Mouse (Mus musculus): Measurements from ENCODE around the gene Ung. TPM values are rescaled to one million over a fixed set of nuclear protein-coding genes. Genes with fewer than 3 reads are reported as not detected.

Ung gene
- polyA plus RNA-seq (2014; fragmentation: Nextera tagmentation; extraction: Ambion mirVana): 20.4 and 22.7 TPM in 2 replicates

DNA sequence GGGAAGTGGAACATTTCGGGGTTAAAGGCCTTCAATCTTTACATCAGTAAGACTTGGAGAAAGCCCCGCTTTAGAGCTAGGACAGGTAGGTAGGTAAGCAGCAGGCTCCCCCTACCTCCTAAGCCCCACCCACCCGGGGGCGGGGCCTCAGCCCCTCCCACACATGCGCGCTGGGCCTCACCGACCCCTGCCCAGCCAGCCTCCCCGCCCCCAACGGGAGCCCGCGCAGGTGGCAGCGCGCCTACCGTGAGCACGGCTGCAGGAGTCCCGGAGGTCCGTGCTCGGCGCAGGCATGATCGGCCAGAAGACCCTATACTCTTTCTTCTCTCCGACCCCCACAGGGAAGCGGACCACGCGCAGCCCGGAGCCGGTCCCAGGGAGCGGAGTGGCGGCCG lies at the start of gene Ung:
Gene Ung, plus strand, starts transcription at position 176 of the 395 bp plus-strand sequence.
- peak within 1 kb of the TSS; percentile 98 for H3K4me2 ChIP-seq (ENCODE audit: low read depth, low read length)
- H3K4me3 ChIP-seq (ENCODE audit: low read depth, low read length): peak within 1 kb of the TSS; percentile 79
- ATAC-seq (ENCODE audit: low read depth): peak; percentile 31
- peak; percentile 67 for DNase-seq (ENCODE audit: low spot score)
- H3K4me1 ChIP-seq (ENCODE audit: control insufficient read depth, insufficient read depth, low read length): peaks cover 13% of the 10 kb centered on the region
- peaks cover 12% of the 10 kb centered on the region; the same call in 1 of the 2 replicates for H3K36me3 ChIP-seq (ENCODE audit: control insufficient read depth, insufficient read depth, low read length)
- H3K9me3 ChIP-seq (ENCODE audit: control insufficient read depth, low read length): no peaks in the 10 kb centered on the region
- no peaks in the 10 kb centered on the region for H3K27me3 ChIP-seq (replicated peaks; ENCODE audit: control insufficient read depth, insufficient read depth, low read length)
- H3K27ac ChIP-seq (replicated peaks; ENCODE audit: low read depth, low read length): peak within 1 kb of the TSS; percentile 6
- peak within 1 kb of the TSS; percentile 65 for H3K9ac ChIP-seq (ENCODE audit: low read depth, low read length)
- WGBS: 0% methylated on average over 7 of the region's 29 CpGs

- no peaks in the 10 kb centered on the region for H3K36me3 ChIP-seq (ENCODE audit: control insufficient read depth, insufficient read depth, low read length)
- H3K27ac ChIP-seq (replicated peaks; ENCODE audit: low read depth, low read length): no peak overlapping the region
- ATAC-seq (ENCODE audit: low read depth) (no peak), DNase-seq (ENCODE audit: low spot score) (no peak)
- 81% methylated on average over 14 of the region's 14 CpGs for WGBS
- H3K4me3 ChIP-seq (ENCODE audit: low read depth, low read length): no peak overlapping the region
- H3K9ac ChIP-seq (ENCODE audit: low read depth, low read length): no peak overlapping the region
- H3K4me1 ChIP-seq (ENCODE audit: control insufficient read depth, insufficient read depth, low read length): no peaks in the 10 kb centered on the region
- no peaks in the 10 kb centered on the region for H3K27me3 ChIP-seq (replicated peaks; ENCODE audit: control insufficient read depth, insufficient read depth, low read length)
- no peak overlapping the region for H3K4me2 ChIP-seq (ENCODE audit: low read depth, low read length)
- no peaks in the 10 kb centered on the region for H3K9me3 ChIP-seq (ENCODE audit: control insufficient read depth, low read length)
Observed at GRCm38 (mm10) chr5:114085501-114085900, 44.7 kb upstream of the Ung start.

GRCm38 (mm10) chr5:114087875-114088480 lies 42.2 kb upstream of the Ung start:
- ATAC-seq (ENCODE audit: low read depth) (no peak), DNase-seq (ENCODE audit: low spot score) (no peak)
- no peaks in the 10 kb centered on the region for H3K27me3 ChIP-seq (replicated peaks; ENCODE audit: control insufficient read depth, insufficient read depth, low read length)
- no peak overlapping the region for H3K9ac ChIP-seq (ENCODE audit: low read depth, low read length)
- H3K36me3 ChIP-seq (ENCODE audit: control insufficient read depth, insufficient read depth, low read length): no peaks in the 10 kb centered on the region
- WGBS: 67% methylated on average over 12 of the region's 12 CpGs
- H3K4me1 ChIP-seq (ENCODE audit: control insufficient read depth, insufficient read depth, low read length): no peaks in the 10 kb centered on the region
- no peak overlapping the region for H3K4me3 ChIP-seq (ENCODE audit: low read depth, low read length)
- no peak overlapping the region for H3K4me2 ChIP-seq (ENCODE audit: low read depth, low read length)
- no peak overlapping the region for H3K27ac ChIP-seq (replicated peaks; ENCODE audit: low read depth, low read length)
- H3K9me3 ChIP-seq (ENCODE audit: control insufficient read depth, low read length): no peaks in the 10 kb centered on the region

DNA sequence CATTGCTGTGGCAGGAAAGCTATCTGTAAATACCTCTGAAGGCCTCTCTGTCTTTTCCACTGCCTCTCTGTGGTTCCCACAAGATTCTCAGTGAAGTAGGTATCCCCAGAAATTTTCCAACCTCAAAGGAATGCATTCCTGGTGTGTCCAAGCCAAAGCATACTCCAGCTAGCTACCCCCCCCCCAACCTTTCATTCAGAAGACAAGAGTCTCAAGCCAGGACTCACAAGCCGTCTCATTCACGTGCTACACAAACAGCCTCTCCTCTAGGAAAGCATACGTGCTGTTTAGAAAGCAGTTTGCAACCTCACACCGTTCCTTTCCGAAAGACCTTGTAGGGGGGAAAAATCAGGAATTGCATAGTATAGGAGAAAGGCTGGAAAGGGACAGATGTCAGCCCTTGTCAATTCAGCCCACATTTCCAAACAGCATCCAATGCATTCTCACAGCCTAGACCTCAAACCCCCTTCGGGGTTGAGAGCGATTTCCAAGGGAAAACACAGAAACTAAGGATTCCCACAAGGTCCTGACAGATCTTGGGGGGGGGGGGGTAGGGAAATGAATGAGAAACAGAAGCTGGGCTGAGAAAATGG lies 39.7 kb upstream of the Ung start:
- Histone ChIP-seq H3K4me3 (ENCODE audit: low read depth, low read length) (peak overlapping the region; percentile 24; the same call in 1 of the 2 replicates), H3K4me2 (ENCODE audit: low read depth, low read length) (peak overlapping the region; percentile 51), H3K4me1 (ENCODE audit: control insufficient read depth, insufficient read depth, low read length) (no peaks in the 10 kb centered on the region), H3K9ac (ENCODE audit: low read depth, low read length) (peak overlapping the region; percentile 19; the same call in 1 of the 2 replicates), H3K27ac (replicated peaks; ENCODE audit: low read depth, low read length) (no peak overlapping the region), H3K36me3 (ENCODE audit: control insufficient read depth, insufficient read depth, low read length) (no peaks in the 10 kb centered on the region), H3K9me3 (ENCODE audit: control insufficient read depth, low read length) (no peaks in the 10 kb centered on the region), H3K27me3 (replicated peaks; ENCODE audit: control insufficient read depth, insufficient read depth, low read length) (no peaks in the 10 kb centered on the region)
- DNase-seq (ENCODE audit: low spot score) (no peak), ATAC-seq (ENCODE audit: low read depth) (no peak)
- 17% methylated on average over 7 of the region's 7 CpGs for WGBS

- DNase-seq (ENCODE audit: low spot score): peak; percentile 88
- Histone ChIP-seq H3K27ac (replicated peaks; ENCODE audit: low read depth, low read length) (no peak within 1 kb of the TSS), H3K27me3 (replicated peaks; ENCODE audit: control insufficient read depth, insufficient read depth, low read length) (no peaks in the 10 kb centered on the region), H3K9ac (ENCODE audit: low read depth, low read length) (peak within 1 kb of the TSS; percentile 23; the same call in 1 of the 2 replicates), H3K36me3 (ENCODE audit: control insufficient read depth, insufficient read depth, low read length) (no peaks in the 10 kb centered on the region), H3K4me2 (ENCODE audit: low read depth, low read length) (peak within 1 kb of the TSS; percentile 51), H3K4me3 (ENCODE audit: low read depth, low read length) (peak within 1 kb of the TSS; percentile 24), H3K9me3 (ENCODE audit: control insufficient read depth, low read length) (no peaks in the 10 kb centered on the region), H3K4me1 (ENCODE audit: control insufficient read depth, insufficient read depth, low read length) (no peaks in the 10 kb centered on the region)
- 4% methylated on average over 22 of the region's 40 CpGs for WGBS
- peak; percentile 72 for ATAC-seq (ENCODE audit: low read depth)
Observed at GRCm38 (mm10) chr5:114091057-114091807, 39.0 kb upstream of the Ung start, which contains the start of gene Svop. Svop (minus strand) TSS chr5:114091570.

GRCm38 (mm10) chr5:114099709-114100389 lies 30.3 kb upstream of the Ung start:
- Histone ChIP-seq H3K4me1 (ENCODE audit: control insufficient read depth, insufficient read depth, low read length) (peaks cover 12% of the 10 kb centered on the region), H3K27ac (replicated peaks; ENCODE audit: low read depth, low read length) (peak overlapping the region; percentile 55; the same call in 1 of the 2 replicates), H3K27me3 (replicated peaks; ENCODE audit: control insufficient read depth, insufficient read depth, low read length) (no peaks in the 10 kb centered on the region), H3K4me2 (ENCODE audit: low read depth, low read length) (peak overlapping the region; percentile 98), H3K9me3 (ENCODE audit: control insufficient read depth, low read length) (no peaks in the 10 kb centered on the region), H3K9ac (ENCODE audit: low read depth, low read length) (peak overlapping the region; percentile 94), H3K4me3 (ENCODE audit: low read depth, low read length) (peak overlapping the region; percentile 97), H3K36me3 (ENCODE audit: control insufficient read depth, insufficient read depth, low read length) (peaks cover 26% of the 10 kb centered on the region)
- peak; percentile 94 for ATAC-seq (ENCODE audit: low read depth)
- DNase-seq (ENCODE audit: low spot score): peak; percentile 94
- WGBS: 7% methylated on average over 36 of the region's 37 CpGs

GRCm38 (mm10) chr5:114100390-114101099 lies 29.6 kb upstream of the Ung start:
- Histone ChIP-seq H3K4me1 (ENCODE audit: control insufficient read depth, insufficient read depth, low read length) (peaks cover 12% of the 10 kb centered on the region), H3K4me3 (ENCODE audit: low read depth, low read length) (peak overlapping the region; percentile 97), H3K36me3 (ENCODE audit: control insufficient read depth, insufficient read depth, low read length) (peaks cover 33% of the 10 kb centered on the region), H3K9ac (ENCODE audit: low read depth, low read length) (peak overlapping the region; percentile 94), H3K4me2 (ENCODE audit: low read depth, low read length) (peak overlapping the region; percentile 98), H3K27me3 (replicated peaks; ENCODE audit: control insufficient read depth, insufficient read depth, low read length) (no peaks in the 10 kb centered on the region), H3K27ac (replicated peaks; ENCODE audit: low read depth, low read length) (peak overlapping the region; percentile 55), H3K9me3 (ENCODE audit: control insufficient read depth, low read length) (no peaks in the 10 kb centered on the region)
- ATAC-seq (ENCODE audit: low read depth): peak; percentile 70
- DNase-seq (ENCODE audit: low spot score): no peak
- WGBS: 3% methylated on average over 23 of the region's 64 CpGs

GRCm38 (mm10) chr5:114101873-114102272 lies 28.3 kb upstream of the Ung start:
- H3K36me3 ChIP-seq (ENCODE audit: control insufficient read depth, insufficient read depth, low read length): peaks cover 46% of the 10 kb centered on the region
- 83% methylated on average over 4 of the region's 4 CpGs for WGBS
- DNase-seq (ENCODE audit: low spot score) (no peak), ATAC-seq (ENCODE audit: low read depth) (no peak)
- no peaks in the 10 kb centered on the region for H3K9me3 ChIP-seq (ENCODE audit: control insufficient read depth, low read length)
- no peak overlapping the region for H3K9ac ChIP-seq (ENCODE audit: low read depth, low read length)
- peaks cover 12% of the 10 kb centered on the region for H3K4me1 ChIP-seq (ENCODE audit: control insufficient read depth, insufficient read depth, low read length)
- H3K27ac ChIP-seq (replicated peaks; ENCODE audit: low read depth, low read length): no peak overlapping the region
- no peaks in the 10 kb centered on the region for H3K27me3 ChIP-seq (replicated peaks; ENCODE audit: control insufficient read depth, insufficient read depth, low read length)
- H3K4me3 ChIP-seq (ENCODE audit: low read depth, low read length): no peak overlapping the region
- H3K4me2 ChIP-seq (ENCODE audit: low read depth, low read length): no peak overlapping the region

Measured in embryonic facial prominence, embryonic 14.5 days (tissue).